Mouse (Mus musculus) ES-E14 (cell line): ENCODE results near the gene Nek6. TPM values are rescaled to one million over a fixed set of nuclear protein-coding genes. Genes with fewer than 3 reads are reported as not detected.
A peak's percentile ranks its signal among the peaks of the same experiment; 100 is the strongest.

Source experiments
- DNase-seq: peaks from one replicate; pipeline ENCODE4 v3.0.0-alpha.2; 2013; ENCODE audit warnings: low read depth, low spot score
- H3K27ac ChIP-seq: 2 replicates; pipeline ENCODE4 v1.5.1; 2012; ENCODE audit warnings: low read depth, mild to moderate bottlenecking, low read length, moderate library complexity, mixed read lengths; ENCODE audit not compliant: poor library complexity, insufficient read depth, severe bottlenecking
- H3K36me3 ChIP-seq: 2 replicates; pipeline ENCODE4 v1.6.1; 2012; ENCODE audit warnings: mild to moderate bottlenecking, low read length, moderate library complexity, mixed read lengths; ENCODE audit not compliant: control insufficient read depth, poor library complexity, insufficient read depth, severe bottlenecking
- H3K4me1 ChIP-seq, 2 experiments: fragments of 150-350 bp in 1 of 2; sonication (generic) in 1 of 2; 2 replicates each; pipeline ENCODE4 v1.6.1; 2012; ENCODE audit warnings: low read length in 2 of 2, mild to moderate bottlenecking in 1 of 2, mixed read lengths in 1 of 2; ENCODE audit not compliant: control insufficient read depth in 2 of 2, insufficient read depth in 2 of 2, poor library complexity in 1 of 2
- H3K4me3 ChIP-seq, 2 experiments: fragments of 150-350 bp in 1 of 2; sonication (generic) in 1 of 2; 2 replicates each; pipeline ENCODE4 v1.5.1; 2012; ENCODE audit warnings: low read length in 2 of 2, low read depth in 1 of 2, mild to moderate bottlenecking in 1 of 2, mixed read lengths in 1 of 2; ENCODE audit not compliant: insufficient read depth in 1 of 2, poor library complexity in 1 of 2, severe bottlenecking in 1 of 2
- H3K9ac ChIP-seq: 2 replicates; pipeline ENCODE4 v1.6.1; 2012; ENCODE audit warnings: low read depth, mild to moderate bottlenecking, low read length, mixed read lengths; ENCODE audit not compliant: poor library complexity, insufficient read depth, severe bottlenecking
- H3K9me3 ChIP-seq: fragments of 150-350 bp; sonication (generic); 2 replicates; pipeline ENCODE4 v1.6.1; 2012; ENCODE audit warnings: low read depth, mild to moderate bottlenecking, low read length; ENCODE audit not compliant: control insufficient read depth, insufficient read depth
- CHD2 ChIP-seq: IDR thresholded peaks from 2 replicates; pipeline ENCODE4 v1.6.1; 2014; ENCODE audit warnings: mild to moderate bottlenecking, low read depth, low read length, inconsistent platforms
- HCFC1 ChIP-seq: IDR thresholded peaks from 2 replicates; pipeline ENCODE4 v1.6.1; 2012; ENCODE audit warnings: low read length, inconsistent platforms, borderline replicate concordance; ENCODE audit not compliant: insufficient read depth
- MAFK ChIP-seq: IDR thresholded peaks from 2 replicates; pipeline ENCODE4 v1.6.1; 2014; ENCODE audit warnings: mild to moderate bottlenecking, low read depth, low read length, inconsistent platforms; ENCODE audit not compliant: insufficient read depth
- ZC3H11A ChIP-seq: IDR thresholded peaks from 2 replicates; pipeline ENCODE4 v1.6.1; 2012; ENCODE audit warnings: low read depth, mild to moderate bottlenecking, inconsistent platforms, low read length, borderline replicate concordance
- ZNF384 ChIP-seq: IDR thresholded peaks from 2 replicates; pipeline ENCODE4 v1.6.1; 2012; ENCODE audit warnings: low read depth, low read length, inconsistent platforms
- in situ Hi-C, 2 experiments: fragments of 600-800 bp; cut with MboI; formaldehyde crosslinking; loops; one replicate each; pipeline ENCODE4 v1.15.1; 2025; ENCODE audit warnings: low sequenced_read_pairs in 2 of 2, inconsistent platforms in 1 of 2; ENCODE audit not compliant: unreplicated experiment in 2 of 2
- total RNA-seq: library from RNA; depleted of rRNA; stranded (reverse); fragments of 300-350 nt; gene quantifications from 2 replicates; pipeline ENCODE4 v1.2.3, GENCODE M21; 2012

The Nek6 gene
- total RNA-seq, 1 experiment = 16.9 TPM

- peak overlapping the region; percentile 48; the same call in 1 of the 2 replicates for H3K27ac ChIP-seq
- H3K4me1 ChIP-seq = peaks cover 17 to 50% of the 10 kb centered on the region in 2 experiments
- no peaks in the 10 kb centered on the region for H3K36me3 ChIP-seq
- H3K9me3 ChIP-seq = no peaks in the 10 kb centered on the region
- H3K9ac ChIP-seq = no peak overlapping the region
- TF ChIP-seq MAFK = no peak
- no peak for TF ChIP-seq ZC3H11A
- TF ChIP-seq CHD2 = no peak
- DNase-seq = no peak
- H3K4me3 ChIP-seq = no peak overlapping the region
- in situ Hi-C loops = no loop called here
Observed at GRCm38 (mm10) chr2:38545706-38546105, 34.3 kb downstream of the Nek6 start.

- Histone ChIP-seq H3K27ac (peak overlapping the region; percentile 65), H3K4me3 (peak overlapping the region in 1 of 2 experiments; percentile 6; a peak in 1 of 4 replicates), H3K9ac (peak overlapping the region; percentile 4; the same call in 1 of the 2 replicates), H3K9me3 (no peaks in the 10 kb centered on the region), H3K36me3 (peaks cover 4% of the 10 kb centered on the region; the same call in 1 of the 2 replicates), H3K4me1 (peaks cover 17 to 53% of the 10 kb centered on the region in 2 experiments)
- in situ Hi-C loops = no loop called here
- peak; percentile 62 for DNase-seq
- TF ChIP-seq ZC3H11A (no peak), CHD2 (no peak), MAFK (no peak), HCFC1 (no peak), ZNF384 (no peak)
Observed at GRCm38 (mm10) chr2:38546222-38546621, 34.8 kb downstream of the Nek6 start.

GRCm38 (mm10) chr2:38546748-38547147, 35.3 kb downstream of the Nek6 start:
- DNase-seq = no peak
- Histone ChIP-seq H3K36me3 (peaks cover 5% of the 10 kb centered on the region; the same call in 1 of the 2 replicates), H3K27ac (peak overlapping the region; percentile 65), H3K4me3 (peak overlapping the region in 1 of 2 experiments; percentile 6; a peak in 1 of 4 replicates), H3K4me1 (peaks cover 17 to 50% of the 10 kb centered on the region in 2 experiments), H3K9ac (peak overlapping the region; percentile 4; the same call in 1 of the 2 replicates), H3K9me3 (no peaks in the 10 kb centered on the region)
- TF ChIP-seq ZNF384 = no peak
- no peak for TF ChIP-seq MAFK
- in situ Hi-C loops = no loop called here

- DNase-seq = no peak
- Histone ChIP-seq H3K9ac (no peak overlapping the region), H3K4me3 (no peak overlapping the region), H3K4me1 (peaks cover 15 to 46% of the 10 kb centered on the region in 2 experiments), H3K9me3 (no peaks in the 10 kb centered on the region), H3K36me3 (peaks cover 9% of the 10 kb centered on the region; the same call in 1 of the 2 replicates), H3K27ac (peak overlapping the region; percentile 6; the same call in 1 of the 2 replicates)
- TF ChIP-seq ZC3H11A (no peak), ZNF384 (no peak), HCFC1 (no peak), CHD2 (no peak), MAFK (no peak)
- in situ Hi-C loops = no loop called here
Observed at GRCm38 (mm10) chr2:38547793-38548517, 36.5 kb downstream of the Nek6 start.

GRCm38 (mm10) chr2:38552004-38552443, 40.6 kb downstream of the Nek6 start:
- Histone ChIP-seq H3K36me3 (peaks cover 9% of the 10 kb centered on the region; the same call in 1 of the 2 replicates), H3K4me3 (no peak overlapping the region), H3K4me1 (peaks cover 6 to 51% of the 10 kb centered on the region in 2 experiments; a peak in 3 of 4 replicates), H3K27ac (no peak overlapping the region), H3K9me3 (no peaks in the 10 kb centered on the region), H3K9ac (no peak overlapping the region)
- in situ Hi-C loops = no loop called here
- DNase-seq = no peak
- TF ChIP-seq HCFC1 (no peak), ZNF384 (no peak), ZC3H11A (no peak), MAFK (no peak)
